Mouse (Mus musculus) activated CD4-positive, CD25-positive, alpha-beta regulatory T cell, adult 4 months (primary cell): ENCODE data around the gene Sf3b1. TPM values are rescaled to one million over a fixed set of nuclear protein-coding genes. Genes with fewer than 3 reads are reported as not detected.
"Not testable (repeated sequence)": the region's sequence is repeated elsewhere in the genome, so short reads cannot be mapped to it uniquely, and the experiment has no call there.

Experiments used
- ATAC-seq: one replicate; pipeline ENCODE4 v1.8.0; 2017
- polyA plus RNA-seq, 2 experiments: library from polyadenylated mRNA; unstranded; fragments of 100-300 nt; shearing (Covaris generic); gene quantifications; one replicate each; pipeline ENCODE4 v1.2.1; 2017

Sf3b1 gene
- polyA plus RNA-seq, 2 experiments from 2014 or later, result 412 to 421 TPM

DNA sequence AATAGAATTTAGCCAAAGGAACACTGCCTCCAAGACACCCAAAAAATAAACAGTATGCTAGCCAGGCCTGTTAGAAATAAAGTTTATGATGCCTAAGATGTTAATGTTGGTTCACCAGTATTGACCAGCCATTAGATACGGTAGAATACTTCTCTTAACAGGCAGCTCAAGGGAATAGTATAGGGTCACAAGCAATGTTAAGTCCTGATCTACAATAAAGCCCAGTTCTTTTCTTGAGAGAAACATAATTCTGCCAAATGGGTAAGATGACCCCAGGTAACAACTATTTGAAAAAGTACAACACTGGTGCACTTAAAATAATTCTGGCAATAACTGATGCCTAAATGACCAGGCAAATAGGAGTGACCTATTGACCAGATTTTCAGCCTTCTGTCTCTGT is 685 bp upstream of the Sf3b1 start:
- ATAC-seq, result no peak

DNA sequence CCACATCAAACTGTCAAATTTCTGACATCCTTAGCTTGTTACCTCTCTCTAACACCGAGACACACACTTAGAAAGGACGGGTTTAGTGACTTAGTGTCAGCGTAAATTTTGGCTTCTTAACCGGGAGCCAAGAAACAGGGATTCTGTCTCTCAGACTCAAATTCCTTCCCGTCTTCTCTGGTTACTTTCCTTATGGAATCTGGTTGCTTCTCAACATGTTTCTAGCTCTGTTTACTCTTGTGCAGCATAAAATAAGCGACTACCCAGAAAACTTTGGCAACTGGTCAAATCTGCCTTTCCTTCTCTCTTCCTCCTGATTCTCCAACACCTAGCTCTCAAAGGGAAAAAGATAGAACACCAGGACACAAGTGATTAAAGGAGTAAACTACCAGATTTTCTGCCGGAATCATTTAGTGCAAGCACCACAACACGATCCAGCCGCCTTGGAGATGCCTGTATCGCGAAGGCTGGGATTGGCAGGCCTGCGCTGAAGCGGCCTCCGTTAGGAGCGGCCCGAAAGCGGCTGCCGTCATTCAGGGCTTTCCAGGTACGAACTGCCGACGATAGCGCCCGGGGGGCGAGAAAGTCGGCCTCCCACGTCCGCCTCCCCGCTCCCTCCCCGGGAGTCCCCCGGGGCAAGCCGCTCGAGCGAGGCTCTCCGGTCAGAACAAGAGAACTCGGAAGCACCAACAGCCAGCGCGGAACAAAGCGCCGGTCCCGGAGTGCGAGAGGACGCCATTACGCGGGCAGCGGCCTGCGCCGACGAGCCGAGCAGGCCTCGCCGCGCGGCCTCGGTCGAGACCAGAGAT is 633 bp downstream of the Sf3b1 start:
- ATAC-seq, result no peak

DNA sequence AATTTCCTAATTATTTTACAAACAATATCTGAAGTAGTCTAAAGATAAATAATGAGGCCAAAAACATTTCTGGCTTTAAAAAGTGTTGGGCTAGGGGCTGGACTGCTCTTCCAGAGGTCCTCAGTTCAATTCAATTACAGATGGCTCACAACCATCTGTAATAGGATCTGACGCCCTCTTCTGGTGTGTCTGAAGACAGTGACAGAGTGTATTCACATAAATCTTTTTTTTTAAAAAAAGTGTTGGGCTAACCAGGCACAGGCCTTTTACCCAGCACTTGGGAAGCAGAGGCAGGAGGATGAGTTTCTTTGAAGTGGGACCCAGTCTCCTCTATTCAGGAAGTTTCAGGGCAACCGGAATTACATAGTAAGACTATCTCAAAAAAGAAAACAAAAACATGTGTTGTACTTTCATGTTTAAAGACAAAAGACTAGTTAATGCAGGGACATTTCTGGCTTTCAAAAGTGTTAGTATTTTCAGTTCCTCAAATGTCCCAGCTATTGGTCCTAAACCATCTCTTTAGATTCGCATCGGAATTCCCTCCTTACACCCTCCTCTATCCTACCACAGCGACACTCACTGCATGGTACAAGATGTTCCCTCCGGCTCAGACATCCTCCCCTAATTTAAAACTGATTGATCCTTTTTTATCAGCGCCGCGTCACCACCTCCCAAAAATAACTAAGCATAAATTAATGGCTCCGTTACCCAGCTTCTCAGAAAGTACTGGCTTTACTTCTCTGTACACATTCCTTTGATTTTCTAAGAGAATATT is 1.4 kb downstream of the Sf3b1 start:
- ATAC-seq, result peak; percentile 3

DNA sequence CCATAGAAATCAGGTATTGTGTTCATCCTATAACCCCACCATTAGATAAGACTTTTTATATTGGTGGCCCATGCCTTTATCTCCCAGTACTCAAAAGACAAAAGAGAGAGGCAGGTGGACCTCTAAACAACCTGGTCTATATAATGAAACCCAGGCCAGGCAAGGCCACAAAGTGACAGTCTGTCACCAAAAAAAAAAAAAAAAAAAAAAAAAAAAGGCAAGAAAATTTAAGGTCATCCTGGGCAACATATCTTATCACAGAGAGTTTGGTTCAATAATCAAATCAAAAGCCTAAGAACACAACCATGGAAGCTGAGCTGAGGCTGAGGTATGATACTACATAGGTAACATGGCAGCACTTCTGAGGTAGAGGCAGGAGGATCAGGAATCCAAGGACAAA is 5.4 kb downstream of the Sf3b1 start:
- ATAC-seq, result no peak

DNA sequence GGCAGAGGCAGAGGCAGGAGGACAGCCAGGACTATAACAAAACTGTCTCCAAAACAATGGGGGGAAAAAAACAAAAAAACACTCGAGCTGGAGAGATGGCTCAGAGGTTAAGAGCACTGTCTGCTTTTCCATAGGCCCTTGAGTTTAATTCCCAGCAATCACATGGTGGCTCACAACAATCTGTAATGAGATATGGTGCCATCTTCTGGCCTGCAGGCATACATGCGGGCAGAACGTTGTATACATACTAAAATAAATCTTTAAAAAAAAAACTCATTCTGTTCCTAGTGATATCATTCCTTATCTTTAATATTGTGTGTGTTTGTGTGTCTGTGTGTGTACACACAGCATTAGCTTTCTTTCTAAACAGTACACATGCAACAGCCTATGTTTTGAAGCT is 14.8 kb downstream of the Sf3b1 start:
- ATAC-seq, result no peak

DNA sequence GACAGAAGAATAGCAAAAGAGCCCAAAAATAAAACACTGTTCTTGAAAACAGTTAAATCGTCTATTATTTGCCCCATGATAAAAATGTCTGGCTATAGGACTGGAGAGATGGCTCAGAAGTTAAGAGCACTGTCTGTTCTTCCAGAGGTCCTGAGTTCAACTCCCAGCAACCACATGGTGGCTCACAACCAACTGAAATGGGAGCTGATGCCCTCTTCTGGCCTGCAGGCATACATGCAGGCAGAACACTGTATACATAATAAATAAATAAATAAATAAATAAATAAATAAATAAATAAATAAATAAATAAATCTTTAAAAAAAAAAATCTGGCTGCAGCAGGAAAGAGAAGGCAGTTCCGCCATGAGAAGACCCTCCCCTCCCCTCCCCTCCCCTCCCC is 19.0 kb downstream of the Sf3b1 start:
- not testable (repeated sequence) for ATAC-seq

DNA sequence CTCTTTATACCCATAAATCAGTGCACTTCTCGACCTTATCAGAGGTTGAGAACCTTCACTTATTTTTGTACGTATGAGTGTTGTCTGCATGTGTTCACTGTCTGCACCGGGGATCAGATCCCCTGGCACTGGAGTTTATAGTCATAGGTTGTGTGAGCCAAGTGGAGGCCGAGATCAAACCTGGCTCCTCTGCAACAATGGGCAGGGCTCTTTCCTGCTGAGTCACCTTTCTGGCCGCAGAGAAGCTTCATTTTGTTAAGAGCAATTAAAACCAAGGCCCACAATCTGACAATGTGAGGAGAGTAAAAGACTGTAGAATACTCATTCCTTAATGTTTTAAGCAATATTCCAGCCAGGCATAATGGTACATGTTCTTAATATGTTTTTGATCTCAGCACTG is 33.7 kb downstream of the Sf3b1 start:
- ATAC-seq, result no peak

DNA sequence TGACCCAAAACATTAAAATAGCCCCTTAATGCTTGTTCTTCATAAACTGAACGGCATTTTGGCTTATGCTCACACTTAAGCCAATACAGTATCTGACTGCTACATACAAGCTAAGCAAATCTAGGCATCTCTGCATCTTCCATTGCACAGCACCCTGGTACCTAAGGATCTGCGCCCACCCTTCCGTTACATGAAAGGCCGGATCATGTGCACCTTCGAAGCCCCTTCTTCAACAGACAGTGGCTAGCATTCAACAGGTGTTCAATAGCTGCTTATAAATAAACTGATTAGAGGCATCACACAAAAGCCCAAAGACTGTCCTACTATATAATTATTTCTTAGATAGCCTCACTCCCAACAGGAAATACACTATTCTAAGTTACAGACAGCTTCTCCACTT is 41.0 kb downstream of the Sf3b1 start:
- no peak for ATAC-seq

DNA sequence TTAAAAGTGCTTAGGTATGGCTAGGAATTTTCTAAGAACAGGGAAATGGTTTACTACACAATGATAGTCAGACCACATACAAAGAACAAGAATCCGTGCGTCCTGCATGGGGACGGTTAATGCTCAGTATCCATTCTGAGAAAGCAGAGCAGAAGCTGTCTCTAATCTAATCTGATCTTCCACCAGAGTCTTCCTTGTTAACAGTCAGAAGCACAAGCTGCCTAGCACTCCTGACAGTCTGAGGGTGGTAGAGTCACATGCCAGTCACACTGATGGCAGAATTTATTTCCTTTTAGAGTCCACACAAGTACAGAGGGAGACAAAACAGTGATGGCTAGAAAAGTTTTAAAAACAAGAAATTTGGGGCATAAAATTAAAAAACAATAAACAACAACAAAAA is 41.5 kb downstream of the Sf3b1 start:
- ATAC-seq, result no peak

DNA sequence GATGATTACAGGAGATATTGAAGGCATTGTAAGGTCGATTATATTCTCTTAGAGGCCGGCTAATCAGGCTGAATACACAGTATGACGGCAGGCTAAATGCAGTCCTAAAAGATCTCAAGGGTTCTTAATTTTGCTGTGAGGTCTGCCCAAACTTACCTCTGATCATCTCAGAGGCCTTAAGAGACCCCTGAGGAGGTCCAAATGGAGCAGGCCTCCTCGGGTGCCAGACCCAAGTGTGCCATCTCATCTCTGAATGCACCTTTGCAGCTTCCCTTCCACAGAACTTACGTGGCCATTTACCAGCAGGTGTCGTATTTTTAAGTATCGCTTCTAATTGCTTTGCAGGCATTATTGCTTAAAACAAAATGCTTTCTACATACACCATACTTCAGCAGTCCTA is 43.1 kb downstream of the Sf3b1 start:
- ATAC-seq, result no peak

DNA sequence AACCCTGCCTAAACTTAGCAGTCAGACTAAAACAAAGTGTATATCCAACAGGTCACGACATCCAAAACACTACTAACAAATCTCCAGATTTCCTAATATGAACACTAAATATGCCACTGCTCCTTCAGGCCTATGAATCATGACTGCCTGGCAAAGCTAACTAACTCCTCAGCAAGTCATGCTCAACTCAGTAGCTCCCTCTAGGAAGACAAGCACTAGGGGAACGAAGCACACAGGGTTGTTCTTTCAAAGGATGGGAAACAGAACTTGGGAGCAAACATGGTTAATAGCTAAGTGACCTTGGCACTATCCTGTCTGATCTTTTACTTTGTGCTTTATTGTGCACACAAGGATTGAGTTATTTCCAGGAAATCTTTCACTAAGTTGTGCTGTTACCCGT is 43.9 kb downstream of the Sf3b1 start:
- ATAC-seq, result no peak

DNA sequence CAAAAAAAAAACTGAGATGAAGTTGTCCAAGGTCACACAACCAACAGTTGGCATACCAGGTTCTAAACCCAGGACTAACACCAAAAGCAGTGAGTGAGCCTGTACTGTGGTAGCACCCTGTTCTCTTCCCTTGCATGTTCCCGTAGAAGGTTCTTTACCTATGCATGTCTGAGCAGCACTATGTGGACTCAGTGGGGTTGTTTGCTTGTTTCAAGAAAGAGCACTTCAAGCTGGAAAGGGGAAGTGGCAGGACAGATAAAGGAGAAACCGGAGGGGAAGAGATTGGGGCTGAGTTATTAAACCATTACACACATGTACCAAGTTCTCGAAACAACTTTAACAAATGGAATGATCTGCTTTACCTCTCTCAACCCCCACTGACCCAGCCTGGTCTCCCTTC is 44.6 kb downstream of the Sf3b1 start:
- no peak for ATAC-seq

DNA sequence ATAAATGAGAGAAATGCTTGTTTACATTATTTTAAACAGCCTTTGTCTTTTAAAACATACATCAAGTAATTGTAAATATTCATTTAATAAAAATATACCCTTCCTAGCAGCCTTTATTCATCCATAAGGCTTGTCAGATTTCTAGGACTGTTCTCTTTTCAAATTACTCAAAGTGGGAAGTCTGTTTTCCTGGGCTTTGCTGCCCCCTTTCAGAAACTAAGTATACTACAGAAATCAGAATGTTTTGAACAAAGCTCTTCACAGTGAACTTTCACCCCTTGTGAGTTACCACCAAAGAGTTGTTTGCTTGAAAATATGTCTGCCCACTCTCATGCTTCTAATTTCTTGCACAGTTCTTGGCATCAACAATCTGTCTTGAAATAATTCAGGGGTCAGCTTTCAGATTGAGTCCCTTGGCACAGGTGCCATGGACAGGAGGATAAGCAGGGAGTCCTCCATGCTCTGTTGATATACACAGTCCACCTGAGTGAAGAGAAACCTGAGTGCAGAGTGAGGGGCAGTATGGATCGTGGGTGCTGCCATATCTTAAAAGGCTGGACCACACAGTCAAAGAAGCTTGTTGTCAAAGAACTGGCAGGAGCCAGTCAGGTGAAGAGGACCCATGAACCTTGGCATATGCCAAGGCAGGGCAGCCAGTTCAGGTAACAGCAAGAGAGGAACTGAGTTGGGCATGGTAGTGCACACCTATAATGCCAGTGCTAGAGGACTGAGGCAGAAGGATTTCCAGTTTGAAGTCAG is 47.9 kb downstream of the Sf3b1 start:
- ATAC-seq, result peak; percentile 28

DNA sequence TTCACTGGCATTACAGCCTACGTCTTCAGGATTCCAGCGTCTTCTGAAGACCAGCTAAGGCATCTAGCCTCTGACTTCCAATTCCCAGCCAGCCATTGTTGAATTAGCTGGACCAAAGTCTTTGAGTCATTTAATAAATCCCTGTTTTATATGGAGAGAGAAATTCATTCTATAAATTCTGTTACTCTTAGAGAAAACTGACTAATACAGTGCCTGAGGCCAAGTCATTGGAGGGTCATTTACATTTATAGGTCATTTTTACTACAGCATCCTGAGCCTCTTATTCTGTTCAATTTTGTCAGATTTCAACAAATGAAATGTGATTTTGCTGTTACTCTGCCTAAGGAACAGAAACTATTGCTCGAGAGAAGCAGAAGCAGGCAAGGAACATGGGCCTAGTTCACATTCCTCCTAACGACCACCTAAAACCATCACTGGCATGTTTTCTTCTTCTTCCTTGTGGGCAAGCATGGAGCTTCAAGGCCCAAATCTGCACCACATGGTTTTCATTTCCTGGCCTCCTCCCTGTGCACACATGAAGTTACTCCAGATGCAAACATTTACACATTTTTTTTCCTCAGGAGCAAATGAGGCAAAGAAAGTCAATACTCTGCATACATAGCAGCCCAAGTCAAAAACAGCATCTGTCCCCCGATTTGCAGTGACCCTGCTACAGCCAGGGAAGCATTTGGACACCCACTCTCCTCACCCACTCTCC is 55.4 kb downstream of the Sf3b1 start:
- no peak for ATAC-seq

DNA sequence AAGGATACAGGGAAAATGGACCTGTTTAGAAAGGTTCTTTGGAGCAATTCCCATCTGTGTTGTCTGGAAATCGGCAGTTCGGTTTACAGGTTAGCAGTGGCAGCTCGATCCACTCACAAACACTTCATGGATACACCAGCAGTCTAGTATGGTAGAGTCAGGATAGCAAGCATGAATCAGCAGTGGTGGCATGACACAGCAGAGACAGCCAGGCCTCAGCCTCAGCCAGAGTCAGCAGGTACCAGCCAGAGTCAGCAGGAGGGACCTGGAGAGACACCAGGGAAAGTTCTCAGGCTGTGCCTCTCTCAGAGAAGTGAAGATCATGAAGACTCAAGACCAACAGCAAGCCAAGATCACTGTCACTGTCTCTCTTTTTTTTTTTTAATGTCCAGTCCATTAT is 60.4 kb downstream of the Sf3b1 start:
- ATAC-seq, result no peak

DNA sequence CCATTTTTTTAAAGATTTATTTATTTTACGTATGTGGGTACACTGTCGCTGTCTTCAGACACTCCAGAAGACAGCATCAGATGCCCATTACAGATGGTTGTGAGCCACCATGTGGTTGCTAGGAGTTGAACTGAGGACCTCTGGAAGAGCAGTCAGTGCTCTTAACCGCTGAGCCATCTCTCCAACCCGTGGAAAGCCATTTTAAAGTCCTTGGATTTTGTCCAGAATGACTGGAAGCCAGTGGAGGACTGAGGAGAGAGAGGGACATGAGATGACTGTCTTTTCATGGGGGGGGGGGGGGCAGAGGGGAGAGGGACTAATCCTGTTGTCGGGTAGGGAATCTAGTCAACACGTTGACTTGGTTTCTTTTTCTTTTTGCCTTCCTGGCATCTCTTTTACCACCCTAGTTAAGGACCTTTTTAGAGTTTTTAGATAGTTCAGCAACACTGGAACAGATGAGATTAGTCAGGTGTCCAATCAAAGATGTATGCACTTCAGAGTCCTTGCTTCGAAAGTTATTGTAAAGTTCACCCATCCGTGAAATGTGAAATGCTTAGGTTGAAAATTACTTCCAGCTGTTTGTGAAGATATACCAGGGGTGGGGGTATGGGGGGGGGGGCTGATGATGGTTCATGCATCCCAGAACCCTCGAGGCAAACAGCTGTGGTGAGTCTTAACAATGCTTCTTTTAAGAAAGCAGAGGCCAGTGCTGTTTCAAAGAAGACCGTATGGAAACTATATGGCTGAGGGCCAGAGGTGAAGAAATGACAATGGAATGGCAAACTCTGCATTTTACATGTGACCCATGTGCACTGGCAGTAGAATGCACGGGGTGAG is 61.9 kb downstream of the Sf3b1 start:
- ATAC-seq, result no peak

DNA sequence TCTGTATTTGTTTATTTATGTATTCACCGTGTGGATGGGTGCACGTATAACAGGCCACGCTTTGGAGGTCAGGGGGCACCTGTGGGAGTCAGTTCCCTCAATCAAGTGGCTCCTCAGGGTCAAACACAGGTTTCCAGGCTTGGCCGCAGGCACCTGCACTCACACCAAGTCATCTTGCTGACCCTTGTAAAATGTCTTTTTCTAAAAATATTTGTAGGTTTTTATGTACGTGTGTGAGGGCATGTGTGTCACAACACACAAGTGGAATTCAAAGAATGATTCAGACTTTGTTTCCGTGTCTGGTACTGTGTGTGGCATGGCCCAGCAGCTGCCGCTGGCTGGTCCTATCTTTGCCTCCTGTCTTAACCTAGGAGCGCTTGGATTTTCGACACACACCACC is 65.6 kb downstream of the Sf3b1 start:
- no peak for ATAC-seq

DNA sequence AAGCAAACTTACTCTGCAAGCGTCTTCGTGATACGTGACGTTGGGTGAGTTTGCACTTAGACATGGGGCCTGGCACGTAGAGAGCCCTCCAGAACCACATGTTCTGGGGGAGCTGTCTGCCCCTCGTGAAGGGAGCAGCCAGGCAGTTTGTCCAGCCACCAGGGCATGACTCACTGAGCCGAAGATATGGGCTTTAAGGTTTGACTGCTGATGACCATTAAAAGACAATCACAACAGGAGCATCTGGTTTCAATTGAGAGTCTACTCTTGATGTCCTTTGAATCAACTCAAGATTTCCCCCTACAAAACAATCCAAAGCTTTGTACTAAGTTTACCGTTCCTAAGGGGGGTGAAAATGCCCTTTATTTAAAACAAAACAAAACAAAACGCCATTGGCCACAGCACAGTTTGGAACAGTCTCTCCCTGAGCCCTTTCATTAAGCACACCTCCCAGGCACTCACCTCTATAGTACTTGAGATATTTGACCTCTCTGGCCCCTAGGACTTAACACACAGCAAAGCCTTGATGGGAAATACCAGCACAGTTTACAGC is 66.6 kb downstream of the Sf3b1 start:
- no peak for ATAC-seq

DNA sequence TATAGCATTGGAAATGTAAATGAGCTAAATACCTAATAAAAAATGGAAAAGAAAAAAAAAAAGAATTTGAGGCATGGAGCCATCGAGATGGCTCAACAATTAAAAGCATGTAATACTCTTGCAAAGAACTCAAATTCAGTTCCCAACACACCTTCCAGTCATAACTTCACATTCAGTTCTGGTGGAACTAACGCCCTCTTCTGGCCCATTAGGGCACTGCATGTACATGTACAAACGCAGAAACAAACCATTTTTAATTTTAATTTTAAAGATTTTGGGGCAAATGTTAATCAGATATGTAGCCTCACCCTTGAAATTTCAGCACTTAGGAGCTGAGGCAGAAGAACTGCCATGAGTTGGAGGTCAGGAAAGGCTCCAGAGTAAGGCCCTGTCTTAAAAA is 68.8 kb downstream of the Sf3b1 start:
- no peak for ATAC-seq

DNA sequence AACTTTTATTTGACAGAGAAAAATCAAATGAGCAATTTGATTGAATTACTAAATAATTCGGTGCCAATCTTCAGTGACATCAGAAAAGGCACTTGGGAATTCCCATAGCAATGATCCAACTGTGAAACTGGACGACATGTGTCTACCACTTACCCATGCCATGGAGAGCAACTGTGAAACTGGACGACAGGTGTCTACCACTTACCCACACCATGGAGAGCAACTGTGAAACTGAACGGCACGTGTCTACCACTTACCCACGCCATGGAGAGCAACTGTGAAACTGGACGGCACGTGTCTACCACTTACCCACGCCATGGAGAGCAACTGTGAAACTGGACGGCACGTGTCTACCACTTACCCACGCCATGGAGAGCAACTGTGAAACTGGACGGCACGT is 70.3 kb downstream of the Sf3b1 start:
- not testable (repeated sequence) for ATAC-seq

DNA sequence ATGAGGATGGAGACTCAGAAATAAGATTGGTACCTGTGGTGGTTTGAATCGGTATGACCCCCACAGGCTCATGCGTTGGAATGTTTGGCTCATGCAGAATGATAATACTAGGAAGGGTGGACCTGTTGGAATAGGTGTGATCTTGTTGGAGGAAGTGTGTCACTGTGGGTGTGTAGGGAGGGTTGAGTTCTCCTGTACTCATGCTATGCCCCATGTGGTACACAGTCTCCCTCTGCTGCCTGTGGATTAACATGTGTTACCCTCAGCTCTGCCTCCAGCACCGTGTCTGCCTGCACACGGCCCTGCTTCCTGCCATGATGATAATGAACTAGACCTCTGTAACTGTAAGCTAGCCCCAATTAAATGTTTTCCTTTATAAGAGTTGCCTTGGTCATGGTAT is 72.4 kb downstream of the Sf3b1 start:
- ATAC-seq, result no peak

DNA sequence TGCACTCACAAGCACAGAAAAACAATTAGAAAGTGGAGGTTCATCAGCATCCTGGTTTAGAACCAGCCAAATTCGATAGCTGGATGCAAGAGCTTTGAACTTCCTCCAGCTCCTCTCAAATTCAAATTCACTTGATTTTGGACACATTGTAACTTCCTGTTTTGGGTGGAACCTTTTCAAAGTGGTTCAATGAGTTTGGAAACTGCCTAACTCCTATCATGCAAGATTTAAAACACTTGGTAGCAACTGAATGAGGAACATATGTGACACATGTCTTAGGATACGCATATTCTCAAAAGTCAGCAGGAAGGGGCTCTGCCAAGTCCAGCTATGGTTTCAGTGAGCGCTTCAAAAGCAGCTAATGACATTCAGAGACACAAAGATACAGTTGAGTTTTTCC is 82.6 kb downstream of the Sf3b1 start:
- no peak for ATAC-seq
